In genomic region chr7:129964192-129964591, GRCm38 (mm10) we compare ENCODE assay signal across 18 mouse cellular contexts.
DNase-seq lines count a peak whose midpoint lies in the region; ATAC-seq and TF ChIP-seq lines count a peak whose summit lies in the region.
"Had no signal": no experiment of that assay in that cellular context is flagged by ENCODE, and none has a peak within 500 bp of the region (broad histone marks: within the 10 kb centered on the region; RNA-seq: fewer than 3 reads in every experiment).

No protein-coding gene starts in this region.

- no peak overlapping the region for H3K9ac ChIP-seq in intestine, embryonic 14.5 days (ENCODE audit: low read length)
- H3K9ac ChIP-seq in intestine, postnatal 0 days (ENCODE audit: low read depth, low read length): no peak overlapping the region
- no peak overlapping the region for H3K9ac ChIP-seq in embryonic facial prominence, embryonic 13.5 days
- H3K9ac ChIP-seq: limb, embryonic 12.5 days; liver, postnatal 0 days; neural tube, embryonic 15.5 days had no signal

- no peak for DNase-seq in intestine, embryonic 14.5 days (ENCODE audit: low spot score)
- DNase-seq in forelimb bud, embryonic 11.5 days (ENCODE audit: low read depth, low spot score): peak; percentile 24
- peak; percentile 23 for DNase-seq in lung, postnatal 25 days (ENCODE audit: low spot score)
- DNase-seq in urinary bladder, postnatal 4 days (ENCODE audit: low spot score in 2 of 2): no peak
- no peak for DNase-seq in right cerebral cortex, postnatal 25 days
- DNase-seq: adrenal gland, postnatal 25 days; cerebellum, adult 8-10 months; liver, postnatal 0 days; thymus, postnatal 14 days had no signal

- no peak overlapping the region for H3K4me2 ChIP-seq in intestine, embryonic 14.5 days (ENCODE audit: low read length)
- no peak overlapping the region for H3K4me2 ChIP-seq in intestine, postnatal 0 days (replicated peaks; ENCODE audit: low read depth)
- H3K4me2 ChIP-seq in embryonic facial prominence, embryonic 13.5 days: no peak overlapping the region
- H3K4me2 ChIP-seq: limb, embryonic 12.5 days; midbrain, embryonic 11.5 days; neural tube, embryonic 15.5 days had no signal

- H3K9me3 ChIP-seq in intestine, embryonic 14.5 days (ENCODE audit: control insufficient read depth, low read length): no peaks in the 10 kb centered on the region
- no peaks in the 10 kb centered on the region for H3K9me3 ChIP-seq in intestine, postnatal 0 days (ENCODE audit: control insufficient read depth)
- H3K9me3 ChIP-seq in embryonic facial prominence, embryonic 13.5 days: no peaks in the 10 kb centered on the region
- H3K9me3 ChIP-seq: forebrain, embryonic 10.5 days; hindbrain, embryonic 10.5 days; limb, embryonic 12.5 days; neural tube, embryonic 15.5 days had no signal

- H3K4me1 ChIP-seq in intestine, embryonic 14.5 days (replicated peaks; ENCODE audit: control insufficient read depth, insufficient read depth, low read length): peaks cover 24% of the 10 kb centered on the region
- H3K4me1 ChIP-seq in intestine, postnatal 0 days (replicated peaks; ENCODE audit: control insufficient read depth, insufficient read depth, low read length): 0 out of 2 replicates have a peak, but pooled peaks cover 2% of the 10 kb centered on the region
- peaks cover 34% of the 10 kb centered on the region for H3K4me1 ChIP-seq in embryonic facial prominence, embryonic 13.5 days

- 27% methylated on average over 8 of the region's 8 CpGs for WGBS in intestine, embryonic 14.5 days
- WGBS in intestine, postnatal 0 days: 41% methylated on average over 8 of the region's 8 CpGs
- WGBS in embryonic facial prominence, embryonic 13.5 days: 62% methylated on average over 8 of the region's 8 CpGs

- no peak for TF ChIP-seq CTCF in intestine, postnatal 0 days (IDR thresholded peaks at IDR 0.05; ENCODE audit: low read depth)

- no peak for ATAC-seq in intestine, embryonic 14.5 days (replicated peaks; ENCODE audit: low FRiP score, low TSS enrichment, low read depth)
- ATAC-seq in intestine, postnatal 0 days: no peak
- ATAC-seq in embryonic facial prominence, embryonic 13.5 days (ENCODE audit: insufficient number of reproducible peaks, insufficient read depth, low FRiP score, low TSS enrichment, low read depth): no peak
- ATAC-seq: inflammation-experienced regulatory T-cells, adult 6 months; liver, postnatal 0 days had no signal

- H3K27ac ChIP-seq in intestine, embryonic 14.5 days (ENCODE audit: low read depth): peak overlapping the region; percentile 12; the same call in 1 of the 2 replicates
- no peak overlapping the region for H3K27ac ChIP-seq in intestine, postnatal 0 days (ENCODE audit: low read depth, low read length)
- H3K27ac ChIP-seq in embryonic facial prominence, embryonic 13.5 days: 0 out of 2 replicates have a peak overlapping the region, but pooled peaks have one; percentile 23
- H3K27ac ChIP-seq: forebrain, embryonic 10.5 days; hindbrain, embryonic 10.5 days; left cerebral cortex, adult 2 months; limb, embryonic 12.5 days; neural tube, embryonic 15.5 days had no signal

- H3K27me3 ChIP-seq in intestine, embryonic 14.5 days (replicated peaks; ENCODE audit: control insufficient read depth, insufficient read depth, low read length): no peaks in the 10 kb centered on the region
- H3K27me3 ChIP-seq in intestine, postnatal 0 days (replicated peaks; ENCODE audit: control insufficient read depth, insufficient read depth, low read length): no peaks in the 10 kb centered on the region
- H3K27me3 ChIP-seq in embryonic facial prominence, embryonic 13.5 days: no peaks in the 10 kb centered on the region
- H3K27me3 ChIP-seq: limb, embryonic 12.5 days; neural tube, embryonic 15.5 days had no signal

- no peak overlapping the region for H3K4me3 ChIP-seq in intestine, embryonic 14.5 days (ENCODE audit: low read depth, low read length)
- no peak overlapping the region for H3K4me3 ChIP-seq in intestine, postnatal 0 days (ENCODE audit: low read depth, low read length)
- no peak overlapping the region for H3K4me3 ChIP-seq in embryonic facial prominence, embryonic 13.5 days
- H3K4me3 ChIP-seq: forebrain, embryonic 10.5 days; hindbrain, embryonic 10.5 days; left cerebral cortex, adult 2 months; limb, embryonic 12.5 days; neural tube, embryonic 15.5 days had no signal

- no peaks in the 10 kb centered on the region for H3K36me3 ChIP-seq in intestine, embryonic 14.5 days (ENCODE audit: control insufficient read depth, insufficient read depth, low read length)
- no peaks in the 10 kb centered on the region for H3K36me3 ChIP-seq in intestine, postnatal 0 days (ENCODE audit: control insufficient read depth, insufficient read depth)
- H3K36me3 ChIP-seq in embryonic facial prominence, embryonic 13.5 days: no peaks in the 10 kb centered on the region
- H3K36me3 ChIP-seq: forebrain, embryonic 10.5 days; hindbrain, embryonic 10.5 days; limb, embryonic 12.5 days; neural tube, embryonic 15.5 days had no signal

Comparison
In these comparisons a context has a peak if more than half of its experiments do, and no peak if none do; other contexts are left out.
1. DNase-seq: peak in forelimb bud, embryonic 11.5 days (single experiment) and lung, postnatal 25 days (single experiment); none in intestine, embryonic 14.5 days (single experiment), urinary bladder, postnatal 4 days (0 of 2) and right cerebral cortex, postnatal 25 days (single experiment).